Mouse (Mus musculus): ENCODE measurements around the gene Emd. TPM values are rescaled to one million over a fixed set of nuclear protein-coding genes. Genes with fewer than 3 reads are reported as not detected.

The Emd gene
- polyA plus RNA-seq, 1 experiment from 2014 or later = 28.0 TPM

DNA sequence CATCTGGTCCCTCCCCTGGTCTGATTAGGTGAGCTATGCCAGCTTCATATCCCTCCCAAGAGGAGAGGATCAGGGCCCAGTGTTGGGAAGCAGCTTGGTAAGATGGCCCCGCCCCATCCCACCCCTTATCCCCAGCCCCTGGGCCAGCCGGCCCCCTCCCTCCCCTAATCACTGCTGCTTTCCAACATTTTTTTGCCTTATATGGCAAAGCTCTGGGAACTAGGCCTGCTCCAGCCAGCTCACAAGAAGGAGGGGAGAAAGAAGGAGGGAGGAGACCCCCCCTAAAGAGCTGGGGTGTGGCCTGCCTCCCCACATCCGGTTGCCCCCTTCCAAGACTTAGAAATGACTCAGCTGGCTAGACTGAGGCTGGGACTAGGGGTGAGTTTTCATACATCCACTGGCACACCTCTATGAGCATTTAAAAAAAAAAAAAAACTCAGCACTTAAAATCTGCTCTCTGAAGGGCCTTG is 9.8 kb upstream of the Emd start:
- Histone ChIP-seq H3K9me3 (ENCODE audit: control insufficient read depth, low read length) (no peaks in the 10 kb centered on the region), H3K27me3 (ENCODE audit: control insufficient read depth, insufficient read depth, low read length) (no peaks in the 10 kb centered on the region), H3K4me3 (ENCODE audit: low read depth, low read length) (peak overlapping the region; percentile 54), H3K27ac (ENCODE audit: low read depth, low read length) (no peak overlapping the region), H3K36me3 (ENCODE audit: control insufficient read depth, insufficient read depth, low read length) (peaks cover 3% of the 10 kb centered on the region; the same call in 1 of the 2 replicates), H3K4me1 (replicated peaks; ENCODE audit: control insufficient read depth, insufficient read depth, low read length) (no peaks in the 10 kb centered on the region), H3K4me2 (ENCODE audit: low read depth, low read length, severe bottlenecking) (peak overlapping the region; percentile 61), H3K9ac (ENCODE audit: low read length) (peak overlapping the region; percentile 76)
- peak; percentile 63 for DNase-seq (ENCODE audit: low spot score)
- ATAC-seq (replicated peaks; ENCODE audit: low FRiP score) = 0 out of 2 replicates have a peak, but pooled peaks have one; percentile 15
- WGBS = 33% methylated on average over 3 of the region's 3 CpGs

DNA sequence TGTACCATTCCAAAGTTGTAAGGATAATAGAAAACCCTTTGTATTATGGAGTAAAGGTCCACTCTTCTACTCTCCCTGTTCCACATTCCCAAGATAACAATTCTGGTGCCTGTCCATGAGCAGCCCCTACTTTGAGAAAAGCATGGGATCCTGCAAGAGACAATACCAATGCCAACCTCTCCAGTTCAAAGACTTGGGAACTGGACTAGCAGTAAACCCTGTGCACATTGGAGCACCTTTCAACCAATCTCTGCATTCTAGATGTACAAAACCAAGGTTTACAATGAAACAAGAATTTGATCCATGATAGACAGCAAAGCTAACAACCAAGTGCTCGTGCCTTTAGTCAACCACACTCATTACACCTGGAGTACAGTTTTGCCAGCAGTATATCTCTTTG is 9.4 kb upstream of the Emd start:
- no peaks in the 10 kb centered on the region for H3K9me3 ChIP-seq (ENCODE audit: control insufficient read depth, low read length)
- no peak for ATAC-seq (replicated peaks; ENCODE audit: low FRiP score)
- 33% methylated on average over 1 of the region's 1 CpGs for WGBS
- DNase-seq (ENCODE audit: low spot score) = no peak
- H3K4me1 ChIP-seq (replicated peaks; ENCODE audit: control insufficient read depth, insufficient read depth, low read length) = no peaks in the 10 kb centered on the region
- no peak overlapping the region for H3K27ac ChIP-seq (ENCODE audit: low read depth, low read length)
- H3K27me3 ChIP-seq (ENCODE audit: control insufficient read depth, insufficient read depth, low read length) = no peaks in the 10 kb centered on the region
- peak overlapping the region; percentile 54 for H3K4me3 ChIP-seq (ENCODE audit: low read depth, low read length)
- H3K36me3 ChIP-seq (ENCODE audit: control insufficient read depth, insufficient read depth, low read length) = peaks cover 3% of the 10 kb centered on the region; the same call in 1 of the 2 replicates
- H3K4me2 ChIP-seq (ENCODE audit: low read depth, low read length, severe bottlenecking) = peak overlapping the region; percentile 61
- peak overlapping the region; percentile 76 for H3K9ac ChIP-seq (ENCODE audit: low read length)

DNA sequence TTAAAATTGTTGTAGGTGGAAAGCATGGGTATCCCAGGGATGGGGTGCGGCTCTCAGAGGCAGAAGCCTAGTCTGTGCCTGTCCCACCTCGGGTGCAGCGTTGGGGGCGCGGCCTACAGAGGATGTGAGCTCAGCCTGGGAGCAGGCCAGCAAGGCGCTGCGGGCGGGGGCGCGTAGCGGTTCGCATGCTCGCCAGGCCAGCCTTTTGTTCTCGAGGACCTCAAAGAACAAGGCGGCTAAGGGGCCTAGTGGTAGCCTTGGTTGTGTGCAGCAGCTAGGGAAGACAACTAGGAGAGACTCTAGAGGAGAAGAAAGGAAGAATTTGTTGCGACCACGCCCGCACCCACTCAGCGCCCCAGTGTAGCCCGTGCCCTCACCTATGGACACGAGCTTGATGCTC is 8.8 kb upstream of the Emd start:
- no peaks in the 10 kb centered on the region for H3K9me3 ChIP-seq (ENCODE audit: control insufficient read depth, low read length)
- H3K4me2 ChIP-seq (ENCODE audit: low read depth, low read length, severe bottlenecking) = peak overlapping the region; percentile 61
- H3K27me3 ChIP-seq (ENCODE audit: control insufficient read depth, insufficient read depth, low read length) = no peaks in the 10 kb centered on the region
- peak overlapping the region; percentile 54 for H3K4me3 ChIP-seq (ENCODE audit: low read depth, low read length)
- no peaks in the 10 kb centered on the region for H3K4me1 ChIP-seq (replicated peaks; ENCODE audit: control insufficient read depth, insufficient read depth, low read length)
- peak; percentile 59 for ATAC-seq (replicated peaks; ENCODE audit: low FRiP score)
- H3K9ac ChIP-seq (ENCODE audit: low read length) = peak overlapping the region; percentile 76
- H3K36me3 ChIP-seq (ENCODE audit: control insufficient read depth, insufficient read depth, low read length) = peaks cover 3% of the 10 kb centered on the region; the same call in 1 of the 2 replicates
- peak overlapping the region; percentile 75 for H3K27ac ChIP-seq (ENCODE audit: low read depth, low read length)
- 11% methylated on average over 19 of the region's 21 CpGs for WGBS
- peak; percentile 84 for DNase-seq (ENCODE audit: low spot score)

DNA sequence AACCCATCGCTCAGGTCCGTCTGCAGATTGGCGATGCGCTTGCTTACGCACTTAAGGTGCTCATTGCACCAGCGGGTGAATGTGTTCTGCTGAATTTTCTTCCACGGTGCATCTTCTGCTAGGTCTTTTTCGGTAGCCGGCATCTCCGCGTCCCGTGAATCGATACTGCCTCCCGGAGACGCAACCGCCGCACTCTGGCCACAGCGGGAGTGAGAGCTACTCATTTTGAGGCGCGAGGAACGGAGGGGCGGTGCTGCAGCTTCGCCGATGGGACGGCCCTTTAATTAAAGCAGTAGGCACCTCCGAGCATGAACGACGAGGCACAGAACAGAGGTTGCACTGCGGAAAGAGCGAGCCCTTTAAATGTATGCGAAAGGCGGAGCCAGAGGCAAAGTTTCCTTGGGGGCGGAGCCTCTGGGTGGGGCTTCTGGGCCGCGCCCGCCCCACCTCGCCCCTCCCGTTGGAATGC is 8.2 kb upstream of the Emd start:
- no peaks in the 10 kb centered on the region for H3K9me3 ChIP-seq (ENCODE audit: control insufficient read depth, low read length)
- no peaks in the 10 kb centered on the region for H3K4me1 ChIP-seq (replicated peaks; ENCODE audit: control insufficient read depth, insufficient read depth, low read length)
- H3K9ac ChIP-seq (ENCODE audit: low read length) = peak overlapping the region; percentile 76
- H3K4me3 ChIP-seq (ENCODE audit: low read depth, low read length) = peak overlapping the region; percentile 54
- H3K36me3 ChIP-seq (ENCODE audit: control insufficient read depth, insufficient read depth, low read length) = peaks cover under 1% of the 10 kb centered on the region; the same call in 1 of the 2 replicates
- peak overlapping the region; percentile 75 for H3K27ac ChIP-seq (ENCODE audit: low read depth, low read length)
- peak; percentile 89 for DNase-seq (ENCODE audit: low spot score)
- ATAC-seq (replicated peaks; ENCODE audit: low FRiP score) = peak; percentile 89
- 26% methylated on average over 31 of the region's 38 CpGs for WGBS
- H3K4me2 ChIP-seq (ENCODE audit: low read depth, low read length, severe bottlenecking) = peak overlapping the region; percentile 61
- no peaks in the 10 kb centered on the region for H3K27me3 ChIP-seq (ENCODE audit: control insufficient read depth, insufficient read depth, low read length)

DNA sequence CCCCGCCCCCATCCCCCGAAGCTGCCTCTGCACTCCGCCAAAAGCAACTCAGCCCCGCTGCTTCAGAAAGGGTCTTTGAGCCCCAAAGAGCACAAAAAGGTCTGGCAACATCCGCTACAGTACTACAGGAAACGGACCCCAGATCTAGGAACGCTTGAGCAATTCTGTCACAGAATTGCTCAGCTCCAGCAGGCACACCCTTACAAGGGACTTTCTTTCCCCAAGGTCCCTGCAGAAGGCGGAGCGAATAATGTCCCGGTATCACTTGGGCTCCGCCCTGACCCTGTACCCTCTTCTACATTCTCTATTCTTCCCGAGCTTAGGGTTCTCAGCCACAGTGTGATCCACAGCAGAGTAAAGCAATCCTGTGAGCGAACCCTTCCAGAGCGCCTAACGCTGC is 7.8 kb upstream of the Emd start:
- DNase-seq (ENCODE audit: low spot score) (no peak), ATAC-seq (replicated peaks; ENCODE audit: low FRiP score) (peak; percentile 35)
- Histone ChIP-seq H3K36me3 (ENCODE audit: control insufficient read depth, insufficient read depth, low read length) (no peaks in the 10 kb centered on the region), H3K4me3 (ENCODE audit: low read depth, low read length) (peak overlapping the region; percentile 54), H3K27ac (ENCODE audit: low read depth, low read length) (no peak overlapping the region), H3K4me1 (replicated peaks; ENCODE audit: control insufficient read depth, insufficient read depth, low read length) (no peaks in the 10 kb centered on the region), H3K9me3 (ENCODE audit: control insufficient read depth, low read length) (no peaks in the 10 kb centered on the region), H3K9ac (ENCODE audit: low read length) (0 out of 2 replicates have a peak overlapping the region, but pooled peaks have one; percentile 29), H3K4me2 (ENCODE audit: low read depth, low read length, severe bottlenecking) (peak overlapping the region; percentile 53), H3K27me3 (ENCODE audit: control insufficient read depth, insufficient read depth, low read length) (no peaks in the 10 kb centered on the region)
- 26% methylated on average over 14 of the region's 15 CpGs for WGBS

DNA sequence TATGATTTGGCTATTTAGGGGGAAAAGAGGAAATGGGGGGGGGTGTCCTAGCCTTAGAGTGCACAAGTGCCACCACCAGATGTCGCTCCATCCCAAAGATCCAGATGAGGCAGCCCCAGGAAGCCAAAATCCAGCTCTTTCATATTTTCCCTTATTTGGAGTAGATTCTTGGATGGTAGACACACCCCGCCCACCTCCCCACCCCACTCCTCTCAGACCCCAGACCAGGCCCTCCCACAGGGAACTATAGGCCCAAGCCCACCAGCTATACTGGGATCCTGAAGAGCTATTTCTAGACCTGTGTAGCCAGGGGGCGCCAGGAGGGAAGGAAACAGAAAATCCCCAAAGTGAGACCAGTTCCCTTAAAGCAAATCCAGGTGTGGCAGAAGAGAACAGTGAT is 5.8 kb upstream of the Emd start:
- Histone ChIP-seq H3K27me3 (ENCODE audit: control insufficient read depth, insufficient read depth, low read length) (no peaks in the 10 kb centered on the region), H3K9ac (ENCODE audit: low read length) (no peak overlapping the region), H3K4me3 (ENCODE audit: low read depth, low read length) (no peak overlapping the region), H3K27ac (ENCODE audit: low read depth, low read length) (no peak overlapping the region), H3K4me2 (ENCODE audit: low read depth, low read length, severe bottlenecking) (no peak overlapping the region), H3K4me1 (replicated peaks; ENCODE audit: control insufficient read depth, insufficient read depth, low read length) (no peaks in the 10 kb centered on the region), H3K36me3 (ENCODE audit: control insufficient read depth, insufficient read depth, low read length) (no peaks in the 10 kb centered on the region), H3K9me3 (ENCODE audit: control insufficient read depth, low read length) (no peaks in the 10 kb centered on the region)
- WGBS = 16% methylated on average over 3 of the region's 3 CpGs
- ATAC-seq (replicated peaks; ENCODE audit: low FRiP score) (no peak), DNase-seq (ENCODE audit: low spot score) (peak; percentile 77)

DNA sequence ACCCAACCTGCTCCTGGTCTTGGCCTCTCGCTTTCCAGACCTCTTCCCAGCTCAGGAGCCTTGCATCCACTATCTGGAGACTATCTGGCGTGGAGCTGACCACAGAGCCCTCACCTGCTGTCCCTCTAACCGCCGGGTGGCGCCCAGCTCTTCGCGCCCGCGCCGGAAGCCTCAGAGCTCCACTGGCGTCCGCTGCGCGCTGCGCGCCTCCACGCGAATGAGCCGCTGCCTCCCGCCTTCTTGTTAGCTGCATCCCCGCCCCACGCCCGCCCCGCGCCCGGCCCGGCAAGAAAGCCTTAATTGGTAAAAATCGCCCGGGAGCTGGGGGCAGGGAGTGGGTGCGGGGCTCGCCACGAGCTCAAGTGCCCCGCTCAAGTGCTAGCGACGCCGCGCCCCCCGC is 4.9 kb upstream of the Emd start, which contains the start of gene Flna:
Flna (minus strand) TSS at position 206 of the 400 bp plus-strand sequence.
- H3K27me3 ChIP-seq (ENCODE audit: control insufficient read depth, insufficient read depth, low read length) = no peaks in the 10 kb centered on the region
- peak; percentile 80 for DNase-seq (ENCODE audit: low spot score)
- peak within 1 kb of the TSS; percentile 36 for H3K4me3 ChIP-seq (ENCODE audit: low read depth, low read length)
- H3K27ac ChIP-seq (ENCODE audit: low read depth, low read length) = no peak within 1 kb of the TSS
- peak within 1 kb of the TSS; percentile 59 for H3K4me2 ChIP-seq (ENCODE audit: low read depth, low read length, severe bottlenecking)
- 20% methylated on average over 37 of the region's 38 CpGs for WGBS
- H3K9ac ChIP-seq (ENCODE audit: low read length) = peak within 1 kb of the TSS; percentile 61
- H3K36me3 ChIP-seq (ENCODE audit: control insufficient read depth, insufficient read depth, low read length) = no peaks in the 10 kb centered on the region
- H3K4me1 ChIP-seq (replicated peaks; ENCODE audit: control insufficient read depth, insufficient read depth, low read length) = no peaks in the 10 kb centered on the region
- H3K9me3 ChIP-seq (ENCODE audit: control insufficient read depth, low read length) = no peaks in the 10 kb centered on the region
- ATAC-seq (replicated peaks; ENCODE audit: low FRiP score) = no peak

DNA sequence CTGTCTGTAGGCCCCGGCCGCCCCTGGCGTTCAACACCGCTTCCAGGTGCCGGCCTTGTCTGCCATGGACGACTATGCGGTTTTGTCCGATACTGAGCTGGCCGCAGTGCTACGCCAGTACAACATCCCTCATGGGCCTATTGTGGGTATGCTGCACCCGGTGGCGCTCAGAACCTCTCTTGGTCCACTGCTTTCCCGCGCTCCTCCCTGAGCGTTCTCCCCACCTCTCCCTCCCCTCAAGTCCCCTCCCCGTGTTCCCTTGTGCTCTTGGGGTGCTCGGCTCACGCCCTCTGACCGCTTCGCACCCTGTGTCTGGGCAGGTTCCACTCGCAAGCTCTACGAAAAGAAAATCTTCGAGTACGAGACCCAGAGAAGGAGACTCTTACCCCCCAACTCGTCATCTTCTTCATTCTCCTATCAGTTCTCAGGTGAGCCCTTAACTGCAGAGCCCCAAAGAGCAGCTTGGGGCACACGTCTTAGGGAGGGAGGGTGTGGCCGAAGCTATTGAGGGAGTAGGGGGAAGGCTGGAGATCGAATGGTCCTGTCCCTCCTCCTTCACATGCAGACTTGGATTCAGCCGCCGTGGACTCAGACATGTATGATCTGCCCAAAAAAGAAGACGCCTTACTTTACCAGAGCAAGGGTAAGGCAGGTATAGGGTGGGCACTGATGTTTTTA is 540 bp downstream of the Emd start:
- Histone ChIP-seq H3K4me3 (ENCODE audit: low read depth, low read length) (peak overlapping the region; percentile 55), H3K4me1 (replicated peaks; ENCODE audit: control insufficient read depth, insufficient read depth, low read length) (no peaks in the 10 kb centered on the region), H3K4me2 (ENCODE audit: low read depth, low read length, severe bottlenecking) (peak overlapping the region; percentile 63), H3K27me3 (ENCODE audit: control insufficient read depth, insufficient read depth, low read length) (no peaks in the 10 kb centered on the region), H3K9ac (ENCODE audit: low read length) (peak overlapping the region; percentile 71), H3K27ac (ENCODE audit: low read depth, low read length) (peak overlapping the region; percentile 75), H3K9me3 (ENCODE audit: control insufficient read depth, low read length) (no peaks in the 10 kb centered on the region), H3K36me3 (ENCODE audit: control insufficient read depth, insufficient read depth, low read length) (no peaks in the 10 kb centered on the region; the same call in 1 of the 2 replicates)
- peak; percentile 11; the same call in 1 of the 2 replicates for ATAC-seq (replicated peaks; ENCODE audit: low FRiP score)
- 20% methylated on average over 31 of the region's 31 CpGs for WGBS
- no peak for DNase-seq (ENCODE audit: low spot score)
